Mouse (Mus musculus) midbrain, embryonic 10.5 days (tissue): ENCODE data around the gene Olfr1378. TPM values are rescaled to one million over a fixed set of nuclear protein-coding genes. Genes with fewer than 3 reads are reported as not detected.

Experiments
- DNase-seq: peaks from one replicate; pipeline ENCODE4 v3.0.0-alpha.2; 2017; ENCODE audit warnings: low spot score
- H3K27ac ChIP-seq: fragments of 300-500 bp; sonication (generic); replicated peaks from 2 replicates; pipeline ENCODE4 v1.5.1; 2016; ENCODE audit warnings: mild to moderate bottlenecking
- H3K27me3 ChIP-seq: fragments of 300-500 bp; sonication (generic); 2 replicates; pipeline ENCODE4 v1.6.1; 2016; ENCODE audit warnings: low read depth, mild to moderate bottlenecking; ENCODE audit not compliant: poor library complexity, severe bottlenecking
- H3K36me3 ChIP-seq: fragments of 300-500 bp; sonication (generic); 2 replicates; pipeline ENCODE4 v1.6.1; 2016; ENCODE audit warnings: mild to moderate bottlenecking, moderate library complexity
- H3K4me1 ChIP-seq: fragments of 300-500 bp; sonication (generic); 2 replicates; pipeline ENCODE4 v1.6.1; 2016
- H3K4me3 ChIP-seq: fragments of 300-500 bp; sonication (generic); 2 replicates; pipeline ENCODE4 v1.5.1; 2016; ENCODE audit warnings: mild to moderate bottlenecking, moderate library complexity
- H3K9me3 ChIP-seq: fragments of 300-500 bp; sonication (generic); replicated peaks from 2 replicates; pipeline ENCODE4 v1.6.1; 2016; ENCODE audit warnings: mild to moderate bottlenecking
- WGBS: fragments of 180-500 bp; shearing (Covaris S2); methylation state at CpG from one replicate; pipeline ENCODE4 v1.1.7; 2016; 5-methylcytosine and 5-hydroxymethylcytosine counted together
- polyA plus RNA-seq: library from polyadenylated mRNA; unstranded; fragments of >200 nt; fragmentation: Nextera tagmentation; extraction: Ambion mirVana; gene quantifications from 2 replicates; pipeline ENCODE4 v1.2.1, GENCODE M21; 2016

Olfr1378 gene
- polyA plus RNA-seq, 1 experiment from 2014 or later = not detected

- no peak within 1 kb of the TSS for H3K27ac ChIP-seq
- H3K36me3 ChIP-seq = no peaks in the 10 kb centered on the region
- H3K4me1 ChIP-seq = no peaks in the 10 kb centered on the region
- no peaks in the 10 kb centered on the region for H3K27me3 ChIP-seq
- H3K4me3 ChIP-seq = no peak within 1 kb of the TSS
- no peak for DNase-seq
- no peaks in the 10 kb centered on the region for H3K9me3 ChIP-seq
- WGBS = 67% methylated on average over 5 of the region's 5 CpGs
Observed at GRCm38 (mm10) chr11:50981667-50982066, 15.3 kb downstream of the Olfr1378 start, which contains the start of gene Olfr1377. Gene Olfr1377 (plus strand): TSS chr11:50981967.

GRCm38 (mm10) chr11:51003296-51003695 is 37.0 kb downstream of the Olfr1378 start, which contains the start of gene Olfr51:
Gene Olfr51 (plus strand): TSS chr11:51003596.
- 81% methylated on average over 5 of the region's 5 CpGs for WGBS
- no peaks in the 10 kb centered on the region for H3K36me3 ChIP-seq
- no peak within 1 kb of the TSS for H3K27ac ChIP-seq
- no peak within 1 kb of the TSS for H3K4me3 ChIP-seq
- H3K27me3 ChIP-seq = no peaks in the 10 kb centered on the region
- H3K9me3 ChIP-seq = no peaks in the 10 kb centered on the region
- H3K4me1 ChIP-seq = no peaks in the 10 kb centered on the region
- DNase-seq = no peak

DNA sequence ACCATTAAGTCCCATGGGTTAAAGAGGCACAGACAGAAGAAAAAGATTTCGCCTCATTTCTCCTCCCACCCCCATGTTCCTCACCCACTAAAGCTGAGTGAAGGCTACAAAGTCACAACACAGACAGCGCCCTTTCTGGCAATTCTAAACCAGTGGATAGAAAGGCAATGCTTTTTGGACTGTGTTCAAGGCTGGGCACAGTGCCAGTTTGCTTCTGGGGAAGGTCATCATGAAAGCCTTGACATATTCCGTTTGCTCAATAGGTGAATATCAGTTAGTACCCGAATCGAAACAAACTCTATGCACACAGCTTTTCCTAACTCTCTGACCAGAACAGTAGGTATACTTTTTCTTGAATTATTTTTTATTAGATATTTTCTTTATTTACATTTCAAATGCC is 45.5 kb downstream of the Olfr1378 start:
- Histone ChIP-seq H3K36me3 (no peaks in the 10 kb centered on the region), H3K27ac (no peak overlapping the region), H3K27me3 (no peaks in the 10 kb centered on the region), H3K9me3 (no peaks in the 10 kb centered on the region), H3K4me3 (no peak overlapping the region), H3K4me1 (no peaks in the 10 kb centered on the region)
- WGBS = 89% methylated on average over 5 of the region's 5 CpGs
- no peak for DNase-seq

GRCm38 (mm10) chr11:51013936-51014335 is 47.6 kb downstream of the Olfr1378 start, which contains the start of gene Olfr54:
Gene Olfr54 (plus strand): TSS chr11:51014236.
- Histone ChIP-seq H3K36me3 (no peaks in the 10 kb centered on the region), H3K27ac (no peak within 1 kb of the TSS), H3K27me3 (no peaks in the 10 kb centered on the region), H3K4me3 (no peak within 1 kb of the TSS), H3K4me1 (no peaks in the 10 kb centered on the region), H3K9me3 (no peaks in the 10 kb centered on the region)
- DNase-seq = no peak
- WGBS = 81% methylated on average over 1 of the region's 1 CpGs

- Histone ChIP-seq H3K27me3 (no peaks in the 10 kb centered on the region), H3K4me1 (no peaks in the 10 kb centered on the region), H3K9me3 (no peaks in the 10 kb centered on the region), H3K4me3 (no peak overlapping the region), H3K27ac (no peak overlapping the region), H3K36me3 (no peaks in the 10 kb centered on the region)
- WGBS = 61% methylated on average over 2 of the region's 2 CpGs
- DNase-seq = no peak
Observed at GRCm38 (mm10) chr11:51016341-51016740, 50.0 kb downstream of the Olfr1378 start.

Other genes starting within 250 kb of the Olfr1378 start
- gene Zfp354c, start 138.8 kb upstream of the Olfr1378 start, polyA plus RNA-seq = 29.4 and 37.8 TPM in 2 replicates
- gene Zfp879, start 125.0 kb upstream of the Olfr1378 start, polyA plus RNA-seq = 0.85 and 0.91 TPM in 2 replicates
- gene Grm6, start 115.8 kb upstream of the Olfr1378 start, polyA plus RNA-seq = not detected in 2 replicates
- gene Zfp454, start 78.9 kb upstream of the Olfr1378 start, polyA plus RNA-seq = 12.8 and 17.6 TPM in 2 replicates
- 25.1 and 29.9 TPM in 2 replicates for gene Zfp2, start 50.4 kb upstream of the Olfr1378 start, polyA plus RNA-seq
- gene Zfp354b, start 34.9 kb upstream of the Olfr1378 start, polyA plus RNA-seq = 0.65 and 0.74 TPM in 2 replicates
- gene 4933414I15Rik, start 22.8 kb upstream of the Olfr1378 start, polyA plus RNA-seq = not detected in 2 replicates
- gene Prop1, start 12.8 kb upstream of the Olfr1378 start, polyA plus RNA-seq = not detected in 2 replicates
- not detected in 2 replicates for gene Olfr1377, start 15.4 kb downstream of the Olfr1378 start, polyA plus RNA-seq
- gene Olfr51, start 37.1 kb downstream of the Olfr1378 start, polyA plus RNA-seq = not detected in 2 replicates
- gene Olfr54, start 47.7 kb downstream of the Olfr1378 start, polyA plus RNA-seq = not detected in 2 replicates
- not detected in 2 replicates for gene Olfr1375, start 81.6 kb downstream of the Olfr1378 start, polyA plus RNA-seq
- 10.2 and 10.8 TPM in 2 replicates for gene Zfp354a, start 92.7 kb downstream of the Olfr1378 start, polyA plus RNA-seq